Mouse (Mus musculus): ENCODE data around the gene Sept4. TPM values are rescaled to one million over a fixed set of nuclear protein-coding genes. Genes with fewer than 3 reads are reported as not detected.

Gene Sept4
- total and polyA plus RNA-seq, 2 experiments from 2014 or later = 39.6 to 54.9 TPM

DNA sequence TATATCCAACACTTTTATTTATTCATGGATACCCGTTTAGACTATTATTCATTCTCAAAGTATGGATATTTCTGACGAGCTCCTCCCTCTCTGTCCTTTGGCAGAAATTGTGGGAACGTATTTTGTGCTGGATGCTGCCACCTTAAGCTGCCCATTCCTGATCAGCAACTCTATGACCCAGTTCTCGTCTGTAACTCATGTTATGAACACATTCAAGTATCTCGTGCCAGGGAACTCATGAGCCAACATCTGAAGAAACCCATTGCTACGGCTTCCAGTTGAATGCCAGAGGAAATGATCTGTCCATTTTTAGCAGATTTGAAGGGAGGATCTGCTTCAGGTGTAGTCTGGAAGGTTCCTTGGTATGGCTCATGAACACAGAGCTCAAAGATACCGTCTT lies 45.3 kb downstream of the Sept4 start:
- H3K9ac ChIP-seq (replicated peaks; ENCODE audit: low read length) = no peak overlapping the region
- 90% methylated on average over 7 of the region's 7 CpGs for WGBS
- no peaks in the 10 kb centered on the region for H3K27me3 ChIP-seq (ENCODE audit: insufficient read depth, low read length)
- H3K36me3 ChIP-seq (ENCODE audit: insufficient read depth, low read length) = peaks cover 89% of the 10 kb centered on the region
- no peak for DNase-seq (ENCODE audit: low spot score)
- H3K4me1 ChIP-seq (ENCODE audit: insufficient read depth, low read length) = no peaks in the 10 kb centered on the region
- H3K4me3 ChIP-seq (ENCODE audit: low read length) = no peak overlapping the region
- TF ChIP-seq CTCF (IDR thresholded peaks at IDR 0.05; ENCODE audit: low read depth) = no peak
- no peak overlapping the region for H3K27ac ChIP-seq
- ATAC-seq = no peak
- H3K4me2 ChIP-seq (ENCODE audit: low read depth, low read length) = no peak overlapping the region
- no peaks in the 10 kb centered on the region for H3K9me3 ChIP-seq (ENCODE audit: low read length)

DNA sequence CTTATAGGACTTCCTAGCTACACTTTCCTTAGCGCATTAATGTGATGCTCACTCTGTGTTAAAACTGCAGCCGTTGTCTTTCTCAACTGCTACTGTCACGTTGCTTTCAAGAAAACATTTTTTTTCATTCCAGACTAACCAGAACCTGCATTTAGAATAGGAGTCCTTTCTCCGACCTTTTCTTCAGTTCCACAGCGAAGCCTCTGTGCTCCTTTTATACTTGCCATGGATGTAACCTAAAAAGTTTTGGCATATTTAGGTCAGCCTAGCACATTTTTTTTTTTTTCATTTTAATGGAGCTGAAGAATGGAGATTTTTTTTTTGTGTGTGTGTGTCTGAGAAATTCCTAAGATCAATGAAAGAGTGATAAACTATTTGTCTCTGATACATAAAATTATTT lies 46.8 kb downstream of the Sept4 start:
- no peaks in the 10 kb centered on the region for H3K9me3 ChIP-seq (ENCODE audit: low read length)
- H3K9ac ChIP-seq (replicated peaks; ENCODE audit: low read length) = no peak overlapping the region
- H3K4me3 ChIP-seq (ENCODE audit: low read length) = no peak overlapping the region
- DNase-seq (ENCODE audit: low spot score) (no peak), ATAC-seq (no peak)
- H3K27ac ChIP-seq = no peak overlapping the region
- H3K36me3 ChIP-seq (ENCODE audit: insufficient read depth, low read length) = peaks cover 78% of the 10 kb centered on the region
- 91% methylated on average over 5 of the region's 5 CpGs for WGBS
- H3K27me3 ChIP-seq (ENCODE audit: insufficient read depth, low read length) = no peaks in the 10 kb centered on the region
- H3K4me1 ChIP-seq (ENCODE audit: insufficient read depth, low read length) = no peaks in the 10 kb centered on the region
- TF ChIP-seq CTCF (IDR thresholded peaks at IDR 0.05; ENCODE audit: low read depth) = no peak
- H3K4me2 ChIP-seq (ENCODE audit: low read depth, low read length) = no peak overlapping the region

DNA sequence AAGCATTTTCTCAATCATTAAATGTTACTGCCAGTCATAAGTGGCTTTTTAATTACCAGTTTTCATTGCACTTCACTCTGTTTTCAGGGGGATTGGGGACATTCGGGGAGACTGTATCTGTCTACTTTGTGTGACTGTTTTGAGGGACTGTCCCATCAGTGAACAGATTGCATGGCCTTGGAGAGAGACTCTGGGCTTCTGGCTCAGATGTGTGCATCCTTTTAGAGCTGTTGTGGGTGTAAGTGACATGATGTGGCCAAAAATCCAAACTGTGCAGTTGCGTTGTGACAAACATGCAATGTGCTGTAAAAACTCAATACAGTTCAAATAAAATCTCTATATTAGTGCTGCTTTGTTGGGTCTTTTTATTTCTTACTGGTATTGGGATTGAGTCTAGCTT lies 47.2 kb downstream of the Sept4 start:
- H3K4me3 ChIP-seq (ENCODE audit: low read length) = no peak overlapping the region
- no peak for TF ChIP-seq CTCF (IDR thresholded peaks at IDR 0.05; ENCODE audit: low read depth)
- DNase-seq (ENCODE audit: low spot score) (no peak), ATAC-seq (no peak)
- no peak overlapping the region for H3K9ac ChIP-seq (replicated peaks; ENCODE audit: low read length)
- H3K9me3 ChIP-seq (ENCODE audit: low read length) = no peaks in the 10 kb centered on the region
- no peak overlapping the region for H3K4me2 ChIP-seq (ENCODE audit: low read depth, low read length)
- H3K4me1 ChIP-seq (ENCODE audit: insufficient read depth, low read length) = no peaks in the 10 kb centered on the region
- H3K27me3 ChIP-seq (ENCODE audit: insufficient read depth, low read length) = no peaks in the 10 kb centered on the region
- peaks cover 74% of the 10 kb centered on the region for H3K36me3 ChIP-seq (ENCODE audit: insufficient read depth, low read length)
- WGBS = 94% methylated on average over 2 of the region's 2 CpGs
- H3K27ac ChIP-seq = no peak overlapping the region

DNA sequence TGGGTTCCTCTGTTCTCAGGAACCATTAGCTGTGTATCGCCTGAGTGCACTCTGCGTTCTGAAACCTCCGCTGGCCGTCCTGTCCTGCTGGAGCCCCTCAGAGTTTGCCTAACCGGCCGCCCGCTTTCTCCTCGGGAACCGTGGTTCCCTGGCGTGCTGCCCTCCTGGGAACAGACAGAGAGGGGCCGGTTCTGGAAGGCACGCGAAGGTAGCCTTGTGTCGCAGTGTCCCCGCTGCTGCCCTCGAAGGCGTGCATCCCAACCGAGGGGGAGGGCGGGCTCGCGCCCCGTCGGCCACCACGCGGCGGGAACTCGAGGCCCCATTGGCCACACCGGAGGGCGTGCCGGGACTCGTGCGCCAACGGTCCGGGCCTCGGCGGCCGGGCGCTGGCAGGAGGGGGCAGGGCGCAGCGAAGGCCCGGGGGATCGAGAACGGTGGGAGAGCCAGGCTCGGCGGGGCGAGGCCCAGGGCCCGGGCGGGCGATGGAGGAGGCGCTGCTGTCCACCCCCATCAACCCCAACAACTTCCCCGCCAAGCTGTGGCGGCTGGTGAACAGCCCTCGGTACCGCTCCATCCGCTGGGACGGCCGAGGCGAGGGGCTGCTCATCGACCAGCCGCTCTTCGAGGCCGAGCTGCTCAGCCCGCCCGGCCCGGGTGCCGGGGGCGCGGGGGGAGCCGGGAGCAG lies 48.2 kb downstream of the Sept4 start, which contains the start of gene Hsf5:
Gene Hsf5, plus strand, starts transcription at position 375 of the 685 bp plus-strand sequence.
- no peaks in the 10 kb centered on the region for H3K27me3 ChIP-seq (ENCODE audit: insufficient read depth, low read length)
- no peak within 1 kb of the TSS for H3K9ac ChIP-seq (replicated peaks; ENCODE audit: low read length)
- ATAC-seq (no peak), DNase-seq (ENCODE audit: low spot score) (no peak)
- WGBS = 91% methylated on average over 67 of the region's 69 CpGs
- H3K36me3 ChIP-seq (ENCODE audit: insufficient read depth, low read length) = peaks cover 65% of the 10 kb centered on the region
- no peak for TF ChIP-seq CTCF (IDR thresholded peaks at IDR 0.05; ENCODE audit: low read depth)
- no peak within 1 kb of the TSS for H3K4me2 ChIP-seq (ENCODE audit: low read depth, low read length)
- no peaks in the 10 kb centered on the region for H3K9me3 ChIP-seq (ENCODE audit: low read length)
- no peaks in the 10 kb centered on the region for H3K4me1 ChIP-seq (ENCODE audit: insufficient read depth, low read length)
- H3K4me3 ChIP-seq (ENCODE audit: low read length) = no peak within 1 kb of the TSS
- no peak within 1 kb of the TSS for H3K27ac ChIP-seq

DNA sequence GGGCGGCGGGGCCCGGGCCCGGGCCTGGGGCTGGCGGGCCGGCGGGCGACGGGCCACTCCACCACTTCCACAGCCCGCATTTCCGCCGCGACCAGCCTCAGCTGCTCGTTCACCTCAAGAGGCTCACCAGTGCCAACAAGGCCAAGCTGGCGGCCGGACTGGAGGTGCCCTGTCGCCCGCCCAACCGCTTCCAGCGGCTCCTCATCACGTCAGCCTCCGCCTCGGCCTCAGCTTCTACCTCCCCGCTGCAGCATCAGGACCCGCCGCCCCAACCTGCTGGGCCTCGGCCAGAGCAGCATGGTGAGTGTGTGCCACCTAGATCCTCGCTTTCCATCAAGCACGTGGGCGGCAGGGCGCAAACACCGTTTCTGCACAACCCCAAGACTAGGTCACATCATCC lies 48.9 kb downstream of the Sept4 start:
- ATAC-seq (no peak), DNase-seq (ENCODE audit: low spot score) (no peak)
- Histone ChIP-seq H3K27ac (no peak overlapping the region), H3K27me3 (ENCODE audit: insufficient read depth, low read length) (no peaks in the 10 kb centered on the region), H3K9me3 (ENCODE audit: low read length) (no peaks in the 10 kb centered on the region), H3K4me1 (ENCODE audit: insufficient read depth, low read length) (no peaks in the 10 kb centered on the region), H3K4me3 (ENCODE audit: low read length) (no peak overlapping the region), H3K9ac (replicated peaks; ENCODE audit: low read length) (no peak overlapping the region), H3K4me2 (ENCODE audit: low read depth, low read length) (no peak overlapping the region), H3K36me3 (ENCODE audit: insufficient read depth, low read length) (peaks cover 59% of the 10 kb centered on the region)
- no peak for TF ChIP-seq CTCF (IDR thresholded peaks at IDR 0.05; ENCODE audit: low read depth)
- 95% methylated on average over 30 of the region's 32 CpGs for WGBS

DNA sequence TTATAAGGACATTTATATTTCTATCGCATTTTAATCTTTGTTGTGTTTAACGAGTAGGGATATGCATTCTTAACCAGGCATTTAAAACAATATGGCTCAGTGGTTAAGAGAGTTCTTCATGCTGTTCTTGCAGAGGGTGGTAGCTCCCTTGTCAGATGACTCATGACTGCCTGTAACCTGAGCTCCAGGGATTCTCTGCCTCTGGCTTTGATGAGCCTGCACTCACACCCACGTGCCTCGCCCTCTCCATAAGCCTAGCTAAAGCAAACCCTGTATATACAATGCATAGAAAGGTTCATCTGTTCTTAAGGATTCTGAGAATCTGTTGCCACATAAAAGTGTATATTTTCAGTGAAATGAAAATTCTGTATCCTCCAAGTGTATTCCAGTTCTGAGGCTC lies 54.5 kb downstream of the Sept4 start:
- H3K4me1 ChIP-seq (ENCODE audit: insufficient read depth, low read length) = no peaks in the 10 kb centered on the region

DNA sequence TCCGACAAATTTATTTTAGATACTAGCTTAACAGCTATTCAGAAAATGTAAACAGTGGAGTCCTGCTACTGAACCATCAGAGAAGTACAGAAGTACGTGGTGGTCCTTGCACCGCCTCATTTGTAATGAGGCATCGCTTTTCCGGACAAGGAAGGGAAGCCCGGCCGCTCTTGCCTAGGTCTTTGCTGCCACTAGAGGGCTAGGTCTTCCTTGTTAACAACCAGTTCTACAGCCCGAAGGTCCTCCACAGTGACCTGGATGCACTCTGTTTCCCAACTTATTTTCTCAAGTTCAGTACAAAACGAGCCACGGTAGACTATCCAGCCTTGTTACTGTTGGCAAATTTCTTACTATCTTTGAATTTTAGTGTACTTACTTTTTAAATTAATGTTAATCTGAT lies 61.2 kb downstream of the Sept4 start:
- WGBS = 28% methylated on average over 10 of the region's 10 CpGs
- Histone ChIP-seq H3K9me3 (ENCODE audit: low read length) (no peaks in the 10 kb centered on the region), H3K27ac (no peak overlapping the region), H3K4me2 (ENCODE audit: low read depth, low read length) (no peak overlapping the region), H3K4me3 (ENCODE audit: low read length) (no peak overlapping the region), H3K9ac (replicated peaks; ENCODE audit: low read length) (no peak overlapping the region), H3K36me3 (ENCODE audit: insufficient read depth, low read length) (no peaks in the 10 kb centered on the region), H3K27me3 (ENCODE audit: insufficient read depth, low read length) (no peaks in the 10 kb centered on the region), H3K4me1 (ENCODE audit: insufficient read depth, low read length) (no peaks in the 10 kb centered on the region)
- DNase-seq (ENCODE audit: low spot score) (peak; percentile 73), ATAC-seq (no peak)
- peak; percentile 78 for TF ChIP-seq CTCF (IDR thresholded peaks at IDR 0.05; ENCODE audit: low read depth)

More for the DNA sequence above, 54.5 kb downstream of the Sept4 start:
- Histone ChIP-seq H3K9ac (replicated peaks; ENCODE audit: low read length) (no peak overlapping the region), H3K27me3 (ENCODE audit: insufficient read depth, low read length) (no peaks in the 10 kb centered on the region), H3K4me2 (ENCODE audit: low read depth, low read length) (no peak overlapping the region), H3K4me3 (ENCODE audit: low read length) (no peak overlapping the region), H3K27ac (no peak overlapping the region), H3K9me3 (ENCODE audit: low read length) (no peaks in the 10 kb centered on the region), H3K36me3 (ENCODE audit: insufficient read depth, low read length) (peaks cover 18% of the 10 kb centered on the region)
- DNase-seq (ENCODE audit: low spot score) = no peak
- no peak for ATAC-seq
- 84% methylated on average over 4 of the region's 4 CpGs for WGBS
- TF ChIP-seq CTCF (IDR thresholded peaks at IDR 0.05; ENCODE audit: low read depth) = no peak

Measured in hindbrain, postnatal 0 days (tissue).